Mouse (Mus musculus): ENCODE measurements around the gene Rasd1.

GRCm38 (mm10) chr11:59939821-59940220 is 24.9 kb downstream of the Rasd1 start:
- TF ChIP-seq CTCF (IDR thresholded peaks at IDR 0.05; ENCODE audit: insufficient read depth, low read depth, low read length) (no peak), POLR2A (IDR thresholded peaks at IDR 0.05; ENCODE audit: insufficient read depth, low read depth, low read length) (no peak)
